Mouse (Mus musculus) mouse trophoblast stem cell (cell line): Measurements from ENCODE around the gene Hnrnpm.
"Not testable (repeated sequence)": the region's sequence is repeated elsewhere in the genome, so short reads cannot be mapped to it uniquely, and the experiment has no call there.

ENCODE experiments used
- in situ Hi-C, 2 experiments: fragments of 300-500 bp; cut with MseI, MboI; formaldehyde crosslinking; loops; 2 replicates in 1 of 2; 3 replicates in 1 of 2; pipeline ENCODE4 v1.15.1; 2025

Gene Hnrnpm

DNA sequence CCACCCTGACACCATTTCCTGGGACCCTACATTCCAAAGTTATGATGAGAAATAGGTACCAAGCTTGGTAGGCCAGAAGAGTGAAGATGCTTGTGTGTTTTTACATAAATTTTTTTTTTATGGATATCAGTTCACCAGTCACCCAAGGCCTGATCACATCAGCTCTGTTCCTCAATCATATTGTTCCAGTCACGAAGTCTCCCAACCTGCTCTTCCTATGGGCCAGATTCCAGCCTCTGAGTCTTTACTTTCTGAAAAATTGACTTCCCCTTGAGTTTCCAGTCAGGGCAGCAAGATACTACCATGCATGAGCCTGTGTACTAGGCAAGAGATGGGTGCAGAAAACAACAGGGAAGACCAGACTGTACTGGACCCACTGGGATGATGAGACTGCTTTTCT lies at the start of gene Hnrnpm:
Gene Hnrnpm, minus strand, starts transcription at position 101 of the 400 bp plus-strand sequence.
- in situ Hi-C loops: no loop called here

DNA sequence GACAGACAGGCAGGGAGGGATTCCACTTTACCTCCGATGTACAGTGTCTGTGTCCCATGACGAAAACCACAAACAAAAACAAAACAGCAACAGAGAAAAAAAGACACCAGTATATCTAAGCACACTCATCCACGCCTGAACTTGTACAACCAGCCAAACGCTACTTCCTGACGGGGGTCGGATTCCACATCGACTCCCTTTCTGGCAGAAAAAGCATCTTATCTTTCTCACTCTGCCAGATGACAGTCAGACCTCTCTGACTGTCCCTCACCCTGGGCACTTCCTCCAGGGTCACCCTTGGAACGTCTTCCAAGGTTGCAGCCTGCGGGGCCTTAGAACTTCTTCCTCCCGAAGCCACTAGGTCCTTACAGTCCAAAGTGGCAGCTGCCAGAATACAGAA lies 46.9 kb upstream of the Hnrnpm start:
- in situ Hi-C loops: not testable (repeated sequence)

DNA sequence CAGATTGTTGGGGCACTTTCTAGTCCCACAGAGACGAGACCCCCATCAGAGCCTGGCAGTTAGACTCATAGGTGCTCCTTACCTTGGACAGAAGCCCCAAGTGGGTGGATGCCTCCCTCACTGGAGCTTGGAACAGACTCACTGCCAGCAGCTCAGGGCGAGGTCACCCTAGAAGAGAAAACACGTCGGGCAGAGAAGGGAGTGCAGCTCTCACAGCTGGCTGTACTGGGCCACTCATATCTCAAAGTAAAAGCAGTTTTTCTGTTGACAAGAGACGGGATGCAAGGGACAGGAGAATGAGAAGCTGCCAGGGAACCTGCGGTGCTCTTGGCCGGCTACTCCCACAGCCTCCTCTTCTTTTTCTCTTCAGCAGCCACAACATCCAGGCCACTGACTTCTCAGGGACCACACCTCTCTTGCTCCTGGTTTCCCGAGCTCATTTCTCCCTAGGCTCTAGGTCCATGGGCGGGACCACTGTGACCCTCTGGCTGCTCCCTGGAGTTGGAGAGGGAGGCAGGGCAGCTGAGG lies 46.0 kb upstream of the Hnrnpm start:
- in situ Hi-C loops: not testable (repeated sequence)

DNA sequence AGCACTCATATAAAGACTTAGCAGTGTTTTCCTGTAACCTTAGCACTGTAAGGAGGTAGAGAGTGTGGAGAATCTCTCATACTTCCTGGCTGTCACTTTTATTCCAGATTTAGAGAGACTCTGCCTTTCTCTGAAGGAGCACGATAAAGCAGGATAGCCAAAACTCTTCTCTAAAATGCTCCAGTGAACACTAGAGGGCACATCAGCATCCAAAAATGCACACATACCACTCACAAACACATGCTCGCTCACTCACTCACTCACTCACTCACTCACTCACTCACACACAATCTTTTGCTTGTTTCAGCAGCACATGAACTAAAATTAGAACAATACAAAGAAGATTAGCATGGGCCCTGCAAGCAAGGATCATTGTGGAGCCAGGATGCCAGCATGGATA lies 42.6 kb upstream of the Hnrnpm start:
- in situ Hi-C loops: no loop called here

- in situ Hi-C loops: no loop called here
Measured at GRCm38 (mm10) chr17:33728396-33728795, 41.7 kb upstream of the Hnrnpm start.

- in situ Hi-C loops: no loop called here
Measured at GRCm38 (mm10) chr17:33719736-33720378, 33.2 kb upstream of the Hnrnpm start.

DNA sequence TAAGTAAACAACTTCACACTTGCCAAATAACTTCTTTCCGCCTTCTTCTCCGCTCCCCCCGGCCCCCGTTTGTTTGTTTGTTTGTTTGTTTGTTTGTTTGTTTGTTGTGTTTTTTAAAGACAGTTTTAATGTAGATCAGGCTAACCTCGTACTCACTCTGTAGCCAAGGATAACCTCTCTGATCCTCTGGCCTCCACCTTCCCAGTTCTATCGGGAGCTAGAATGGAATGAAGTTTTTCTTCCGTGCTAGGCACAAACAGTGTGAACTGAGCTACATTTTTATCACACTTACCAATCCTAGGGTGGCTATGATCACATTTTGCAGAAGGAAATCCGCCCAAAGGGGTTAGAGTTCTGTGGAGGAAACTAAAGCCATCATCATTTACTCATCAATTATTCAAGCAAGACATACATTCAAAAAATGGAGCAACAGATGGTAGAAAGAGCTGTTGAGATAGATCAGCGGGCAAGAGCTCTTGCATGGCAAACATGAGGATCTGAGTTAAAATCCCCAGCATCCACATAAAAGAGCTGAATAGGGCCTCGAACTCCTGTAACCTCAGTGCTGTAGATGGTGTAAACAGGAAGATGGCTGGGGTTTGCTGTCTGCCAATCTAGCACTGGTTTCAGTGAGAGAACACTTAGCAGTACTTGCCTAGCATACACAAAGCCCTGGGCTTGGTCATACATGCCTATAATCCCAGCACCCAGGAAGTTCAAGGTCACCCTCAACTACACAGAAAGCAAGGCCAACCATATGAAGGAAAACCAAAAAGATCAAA lies 32.5 kb upstream of the Hnrnpm start:
- in situ Hi-C loops: no loop called here

DNA sequence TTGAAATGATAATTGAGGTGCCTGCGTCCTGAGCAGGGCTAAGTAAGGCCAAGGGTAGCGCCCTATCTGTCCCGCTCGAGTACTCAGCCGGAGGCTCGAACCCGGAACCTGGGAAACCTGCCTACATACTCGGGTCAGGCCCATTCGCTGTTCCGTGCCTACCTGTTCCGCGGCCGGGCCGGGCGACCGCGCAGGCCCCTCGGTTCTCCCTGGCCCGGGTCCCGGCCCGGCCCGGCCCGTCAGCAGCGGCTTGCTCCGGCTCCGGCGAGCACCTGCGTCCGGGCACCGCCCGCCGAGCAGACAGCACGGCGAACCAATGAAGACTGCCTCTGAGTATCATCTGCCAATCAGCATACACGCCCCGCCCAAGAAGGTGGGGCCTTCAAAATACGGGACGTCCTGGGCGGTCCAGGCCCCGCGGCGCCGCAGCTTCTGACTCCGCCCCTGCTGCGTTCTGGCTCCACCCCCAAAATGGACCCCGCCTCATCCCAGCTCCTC lies 31.8 kb upstream of the Hnrnpm start, which contains the start of gene March2:
Gene March2, minus strand, starts transcription at position 287 of the 498 bp plus-strand sequence.
- in situ Hi-C loops: no loop called here

DNA sequence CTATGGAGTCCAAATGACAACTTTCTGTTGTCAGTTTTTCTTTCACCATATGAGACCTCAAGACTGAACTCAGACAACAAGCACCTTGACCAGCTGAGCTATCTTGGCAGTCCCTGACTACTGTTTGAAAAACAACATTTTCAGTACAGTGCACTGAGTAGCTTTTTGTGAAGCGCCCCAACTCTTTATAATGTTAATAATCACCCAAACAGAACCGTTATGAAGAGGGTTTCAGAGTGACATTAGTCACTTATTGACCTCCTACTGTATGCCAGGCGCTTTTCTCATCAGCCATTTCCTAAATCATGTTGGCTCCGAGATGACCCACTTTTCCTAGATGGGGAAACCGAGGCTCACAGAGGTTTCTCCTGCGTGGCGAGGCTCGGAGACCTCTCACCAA lies 31.3 kb upstream of the Hnrnpm start:
- in situ Hi-C loops: no loop called here

DNA sequence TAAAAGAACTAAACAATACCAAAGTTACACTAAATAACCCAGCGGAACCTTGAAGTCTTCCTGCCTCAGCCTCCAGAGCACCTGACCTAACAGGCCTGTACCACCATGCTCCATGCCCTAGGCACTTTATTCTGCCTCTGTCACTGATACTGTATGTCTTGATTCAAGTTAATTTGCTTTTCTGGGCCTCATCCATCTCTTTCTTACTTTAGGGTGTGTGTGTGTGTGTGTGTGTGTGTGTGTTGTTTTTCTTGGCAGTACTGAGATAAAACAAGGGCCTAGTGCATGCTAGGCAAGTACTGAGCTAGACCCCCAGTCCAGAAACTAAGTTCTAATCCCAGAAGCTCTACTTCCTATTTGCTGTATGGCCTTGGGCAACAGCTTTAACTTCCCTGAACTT lies 30.6 kb upstream of the Hnrnpm start:
- in situ Hi-C loops: no loop called here

DNA sequence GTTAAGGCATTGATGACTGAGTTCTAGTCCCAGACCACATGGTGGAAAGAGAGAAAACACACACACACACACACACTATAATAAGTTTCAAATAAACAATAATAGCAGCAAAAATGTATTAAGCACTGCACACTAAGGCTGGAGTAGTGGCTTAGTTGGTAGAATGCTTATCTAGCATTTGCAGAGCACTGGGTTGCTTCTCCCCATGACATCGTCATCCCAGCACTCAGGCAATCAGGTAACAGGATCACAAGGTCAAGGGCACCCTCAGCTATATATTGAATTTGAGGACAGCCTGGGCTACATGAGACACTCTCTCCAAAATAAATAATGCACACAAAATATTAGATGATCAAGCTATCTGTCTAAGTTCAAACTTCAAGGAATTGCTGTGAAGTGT lies 28.1 kb upstream of the Hnrnpm start:
- in situ Hi-C loops: no loop called here

DNA sequence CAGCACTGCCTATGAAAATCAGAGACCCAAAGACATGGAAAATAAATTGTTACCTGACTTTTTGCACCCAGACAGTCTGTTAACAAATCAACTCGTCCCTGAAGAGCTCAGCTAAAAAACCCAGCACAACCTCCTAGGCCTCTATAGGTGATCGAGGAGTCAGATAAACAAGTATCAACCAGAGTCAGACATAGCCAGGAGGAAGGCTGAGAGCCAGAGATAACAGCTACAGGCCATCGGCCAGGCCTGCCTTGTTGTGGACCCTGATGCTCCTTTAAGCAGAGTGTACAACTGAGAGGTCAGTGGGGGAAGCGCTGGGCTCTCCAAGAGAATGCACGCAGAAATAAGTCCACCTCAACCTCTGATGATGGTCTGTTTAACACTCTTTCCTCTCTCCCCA lies 26.6 kb upstream of the Hnrnpm start:
- in situ Hi-C loops: no loop called here

DNA sequence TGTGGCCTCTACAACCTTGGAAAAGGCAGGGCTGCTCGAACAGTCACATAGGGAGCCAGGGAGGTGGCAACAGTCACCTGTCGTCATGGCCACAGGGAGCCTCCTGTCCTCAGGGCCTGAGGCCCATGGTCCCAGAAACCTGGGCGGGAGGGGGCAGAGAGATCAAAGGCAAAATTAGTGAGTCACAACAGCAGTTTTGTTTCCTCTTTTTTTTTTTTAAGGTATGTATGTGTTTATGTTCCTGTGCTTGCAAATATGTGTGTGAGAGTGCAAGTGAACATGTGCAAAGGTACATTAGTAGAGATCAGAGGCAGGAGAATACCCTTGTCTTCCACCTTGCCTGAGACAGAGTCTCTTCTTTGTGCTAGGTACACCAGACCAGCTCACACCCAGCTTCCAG lies 23.2 kb upstream of the Hnrnpm start:
- in situ Hi-C loops: no loop called here

DNA sequence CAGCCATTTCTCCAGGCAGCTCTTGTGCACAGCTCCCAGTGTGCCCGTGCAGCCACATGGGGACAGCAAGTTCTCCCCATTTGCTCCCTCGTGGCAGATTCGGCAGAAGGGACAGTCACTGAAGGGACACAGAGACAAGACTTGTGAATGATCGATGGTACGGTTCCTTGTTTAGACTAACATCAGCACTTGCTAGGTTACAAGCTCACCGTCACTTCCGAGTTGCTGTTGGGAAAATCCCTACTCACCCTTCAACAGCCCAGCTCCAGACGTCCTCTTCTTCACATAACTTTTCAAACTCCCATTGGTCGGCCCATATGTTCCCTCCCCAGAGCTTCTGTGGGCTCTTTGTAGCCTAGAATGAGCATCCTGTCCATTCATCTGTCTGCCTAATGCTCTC lies 16.4 kb upstream of the Hnrnpm start:
- in situ Hi-C loops: no loop called here

- in situ Hi-C loops: no loop called here
Measured at GRCm38 (mm10) chr17:33702178-33702577, 15.5 kb upstream of the Hnrnpm start.

GRCm38 (mm10) chr17:33695471-33695870 lies 8.8 kb upstream of the Hnrnpm start:
- in situ Hi-C loops: no loop called here

- in situ Hi-C loops: no loop called here
Measured at GRCm38 (mm10) chr17:33685249-33685653, 1.4 kb downstream of the Hnrnpm start.

GRCm38 (mm10) chr17:33684671-33685231 lies 1.9 kb downstream of the Hnrnpm start:
- in situ Hi-C loops: no loop called here

- in situ Hi-C loops: no loop called here
Measured at GRCm38 (mm10) chr17:33681767-33682166, 4.9 kb downstream of the Hnrnpm start.

DNA sequence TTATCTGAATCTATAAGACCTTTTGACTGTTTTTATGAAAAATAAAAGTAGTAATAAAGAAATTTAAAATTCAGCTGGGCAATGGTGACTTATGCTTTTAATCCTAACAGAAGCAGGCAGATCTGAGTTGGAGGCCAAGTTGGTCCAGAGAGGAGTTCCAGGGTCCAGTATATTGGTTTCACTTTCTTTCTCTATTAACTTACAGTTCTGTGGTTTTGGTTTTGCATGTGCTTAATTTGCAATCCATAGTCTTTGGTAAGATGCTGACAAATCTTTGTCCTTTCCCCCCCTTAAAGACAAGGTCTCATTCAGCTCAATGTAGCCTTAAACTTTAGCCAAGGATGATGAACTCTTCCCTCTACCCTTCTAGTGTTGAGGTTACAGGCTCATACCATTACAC lies 7.9 kb downstream of the Hnrnpm start:
- in situ Hi-C loops: no loop called here

DNA sequence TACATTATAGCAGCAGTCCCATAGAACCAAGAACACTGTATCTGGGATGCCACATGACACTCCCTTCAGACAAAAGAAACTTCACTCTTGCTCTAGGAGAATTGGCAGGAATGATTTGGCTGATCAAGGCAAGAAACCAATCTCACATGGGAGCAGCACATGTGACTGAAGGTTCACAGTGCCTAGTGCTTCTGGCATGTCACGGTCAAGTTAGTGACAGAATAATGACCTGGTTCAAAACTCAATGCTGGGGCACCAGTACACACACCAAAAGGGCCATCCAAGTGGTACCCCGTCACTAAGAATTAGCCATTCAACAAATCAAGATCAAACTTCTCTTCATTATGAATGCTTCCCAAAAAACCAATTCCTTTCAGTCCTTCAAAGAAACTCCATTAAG lies 10.6 kb downstream of the Hnrnpm start:
- in situ Hi-C loops: no loop called here

- in situ Hi-C loops: no loop called here
Measured at GRCm38 (mm10) chr17:33675452-33675851, 11.2 kb downstream of the Hnrnpm start.

GRCm38 (mm10) chr17:33673837-33674236 lies 12.8 kb downstream of the Hnrnpm start:
- in situ Hi-C loops: no loop called here
